Mouse (Mus musculus) midbrain, embryonic 10.5 days (tissue): ENCODE measurements around the gene Olfr1163. TPM values are rescaled to one million over a fixed set of nuclear protein-coding genes. Genes with fewer than 3 reads are reported as not detected.
"Not testable (repeated sequence)": the region's sequence is repeated elsewhere in the genome, so short reads cannot be mapped to it uniquely, and the experiment has no call there.

Experiments
- DNase-seq: peaks from one replicate; pipeline ENCODE4 v3.0.0-alpha.2; 2017; ENCODE audit warnings: low spot score
- H3K27ac ChIP-seq: fragments of 300-500 bp; sonication (generic); replicated peaks from 2 replicates; pipeline ENCODE4 v1.5.1; 2016; ENCODE audit warnings: mild to moderate bottlenecking
- H3K27me3 ChIP-seq: fragments of 300-500 bp; sonication (generic); 2 replicates; pipeline ENCODE4 v1.6.1; 2016; ENCODE audit warnings: low read depth, mild to moderate bottlenecking; ENCODE audit not compliant: poor library complexity, severe bottlenecking
- H3K36me3 ChIP-seq: fragments of 300-500 bp; sonication (generic); 2 replicates; pipeline ENCODE4 v1.6.1; 2016; ENCODE audit warnings: mild to moderate bottlenecking, moderate library complexity
- H3K4me1 ChIP-seq: fragments of 300-500 bp; sonication (generic); 2 replicates; pipeline ENCODE4 v1.6.1; 2016
- H3K4me3 ChIP-seq: fragments of 300-500 bp; sonication (generic); 2 replicates; pipeline ENCODE4 v1.5.1; 2016; ENCODE audit warnings: mild to moderate bottlenecking, moderate library complexity
- H3K9me3 ChIP-seq: fragments of 300-500 bp; sonication (generic); replicated peaks from 2 replicates; pipeline ENCODE4 v1.6.1; 2016; ENCODE audit warnings: mild to moderate bottlenecking
- WGBS: fragments of 180-500 bp; shearing (Covaris S2); methylation state at CpG from one replicate; pipeline ENCODE4 v1.1.7; 2016; 5-methylcytosine and 5-hydroxymethylcytosine counted together
- polyA plus RNA-seq: library from polyadenylated mRNA; unstranded; fragments of >200 nt; fragmentation: Nextera tagmentation; extraction: Ambion mirVana; gene quantifications from 2 replicates; pipeline ENCODE4 v1.2.1, GENCODE M21; 2016

The Olfr1163 gene
- not detected in 2 replicates for polyA plus RNA-seq

GRCm38 (mm10) chr2:88071730-88072129, at the start of gene Olfr1163:
Gene Olfr1163, minus strand, starts transcription at chr2:88071830.
- Histone ChIP-seq H3K27ac (no peak within 1 kb of the TSS), H3K4me3 (no peak within 1 kb of the TSS), H3K36me3 (no peaks in the 10 kb centered on the region), H3K27me3 (no peaks in the 10 kb centered on the region), H3K9me3 (no peaks in the 10 kb centered on the region), H3K4me1 (no peaks in the 10 kb centered on the region)
- no peak for DNase-seq

GRCm38 (mm10) chr2:88093866-88094265, 22.2 kb upstream of the Olfr1163 start, which contains the start of gene Olfr1164:
Gene Olfr1164, minus strand, starts transcription at chr2:88093966.
- Histone ChIP-seq H3K36me3 (no peaks in the 10 kb centered on the region), H3K27me3 (no peaks in the 10 kb centered on the region), H3K4me3 (no peak within 1 kb of the TSS), H3K9me3 (no peaks in the 10 kb centered on the region), H3K27ac (no peak within 1 kb of the TSS), H3K4me1 (no peaks in the 10 kb centered on the region)
- no peak for DNase-seq
- 86% methylated on average over 4 of the region's 4 CpGs for WGBS

GRCm38 (mm10) chr2:88063587-88063986, 8.0 kb downstream of the Olfr1163 start:
- no peak overlapping the region for H3K4me3 ChIP-seq
- H3K36me3 ChIP-seq: no peaks in the 10 kb centered on the region
- no peaks in the 10 kb centered on the region for H3K27me3 ChIP-seq
- 80% methylated on average over 2 of the region's 2 CpGs for WGBS
- H3K4me1 ChIP-seq: no peaks in the 10 kb centered on the region
- DNase-seq: no peak
- H3K9me3 ChIP-seq: no peaks in the 10 kb centered on the region; the same call in 1 of the 2 replicates
- no peak overlapping the region for H3K27ac ChIP-seq

- H3K4me3 ChIP-seq: no peak within 1 kb of the TSS
- H3K27ac ChIP-seq: no peak within 1 kb of the TSS
- WGBS: 90% methylated on average over 1 of the region's 1 CpGs
- no peaks in the 10 kb centered on the region for H3K4me1 ChIP-seq
- no peaks in the 10 kb centered on the region for H3K9me3 ChIP-seq
- no peaks in the 10 kb centered on the region for H3K36me3 ChIP-seq
- no peaks in the 10 kb centered on the region for H3K27me3 ChIP-seq
- DNase-seq: no peak
Observed at GRCm38 (mm10) chr2:88051029-88051428, 20.6 kb downstream of the Olfr1163 start, which contains the start of gene Olfr1162. Gene Olfr1162, minus strand, starts transcription at chr2:88051129.

GRCm38 (mm10) chr2:88037599-88037998, 34.0 kb downstream of the Olfr1163 start, which contains the start of gene Olfr73:
Gene Olfr73, minus strand, starts transcription at chr2:88037699.
- no peak for DNase-seq
- H3K27ac ChIP-seq: no peak within 1 kb of the TSS
- no peak within 1 kb of the TSS for H3K4me3 ChIP-seq
- H3K27me3 ChIP-seq: no peaks in the 10 kb centered on the region
- H3K9me3 ChIP-seq: no peaks in the 10 kb centered on the region
- H3K4me1 ChIP-seq: no peaks in the 10 kb centered on the region
- H3K36me3 ChIP-seq: no peaks in the 10 kb centered on the region

GRCm38 (mm10) chr2:88022474-88022873, 49.2 kb downstream of the Olfr1163 start, which contains the start of gene Olfr1161:
Gene Olfr1161, plus strand, starts transcription at chr2:88022774.
- not testable (repeated sequence) for DNase-seq, H3K4me3 ChIP-seq, H3K9me3 ChIP-seq, H3K27ac ChIP-seq, H3K4me1 ChIP-seq, H3K36me3 ChIP-seq, H3K27me3 ChIP-seq
- 81% methylated on average over 1 of the region's 1 CpGs for WGBS

Other genes with a start within 250 kb of the Olfr1163 start
- gene Olfr1148, start 241.3 kb downstream of the Olfr1163 start, polyA plus RNA-seq: not detected in 2 replicates
- not detected in 2 replicates for gene Olfr1150-ps1, start 227.8 kb downstream of the Olfr1163 start, polyA plus RNA-seq
- not detected in 2 replicates for gene Olfr1151, start 216.0 kb downstream of the Olfr1163 start, polyA plus RNA-seq
- 0.01 and 0.02 TPM in 2 replicates for gene Olfr1152, start 205.3 kb downstream of the Olfr1163 start, polyA plus RNA-seq
- not detected in 2 replicates for gene Olfr1153, start 176.9 kb downstream of the Olfr1163 start, polyA plus RNA-seq
- gene Olfr1154, start 166.7 kb downstream of the Olfr1163 start, polyA plus RNA-seq: not detected in 2 replicates
- not detected in 2 replicates for gene Olfr1155, start 126.7 kb downstream of the Olfr1163 start, polyA plus RNA-seq
- not detected in 2 replicates for gene Olfr1156, start 118.7 kb downstream of the Olfr1163 start, polyA plus RNA-seq
- gene Olfr1157, start 103.5 kb downstream of the Olfr1163 start, polyA plus RNA-seq: not detected in 2 replicates
- gene Olfr74, start 97.2 kb downstream of the Olfr1163 start, polyA plus RNA-seq: not detected in 2 replicates
- not detected in 2 replicates for gene Olfr1158, start 81.7 kb downstream of the Olfr1163 start, polyA plus RNA-seq
- not detected in 2 replicates for gene Olfr1160, start 63.6 kb downstream of the Olfr1163 start, polyA plus RNA-seq
- not detected in 2 replicates for gene Olfr1161, start 49.1 kb downstream of the Olfr1163 start, polyA plus RNA-seq
- not detected in 2 replicates for gene Olfr73, start 34.1 kb downstream of the Olfr1163 start, polyA plus RNA-seq
- gene Olfr1162, start 20.7 kb downstream of the Olfr1163 start, polyA plus RNA-seq: not detected in 2 replicates
- gene Olfr1164, start 22.1 kb upstream of the Olfr1163 start, polyA plus RNA-seq: not detected in 2 replicates
- gene Olfr1166, start 56.4 kb upstream of the Olfr1163 start, polyA plus RNA-seq: not detected in 2 replicates
- not detected in 2 replicates for gene Olfr1167, start 83.4 kb upstream of the Olfr1163 start, polyA plus RNA-seq
- not detected in 2 replicates for gene Olfr1168, start 110.0 kb upstream of the Olfr1163 start, polyA plus RNA-seq
- gene Olfr1170, start 156.5 kb upstream of the Olfr1163 start, polyA plus RNA-seq: not detected in 2 replicates
- not detected in 2 replicates for gene Olfr1173, start 208.0 kb upstream of the Olfr1163 start, polyA plus RNA-seq
- gene Olfr1174-ps, start 243.3 kb upstream of the Olfr1163 start, polyA plus RNA-seq: not detected in 2 replicates